Mouse (Mus musculus): ENCODE results near the gene Nobox. TPM values are rescaled to one million over a fixed set of nuclear protein-coding genes. Genes with fewer than 3 reads are reported as not detected.
A peak's percentile ranks its signal among the peaks of the same experiment; 100 is the strongest.

Gene Nobox
- polyA plus RNA-seq, 1 experiment: not detected

DNA sequence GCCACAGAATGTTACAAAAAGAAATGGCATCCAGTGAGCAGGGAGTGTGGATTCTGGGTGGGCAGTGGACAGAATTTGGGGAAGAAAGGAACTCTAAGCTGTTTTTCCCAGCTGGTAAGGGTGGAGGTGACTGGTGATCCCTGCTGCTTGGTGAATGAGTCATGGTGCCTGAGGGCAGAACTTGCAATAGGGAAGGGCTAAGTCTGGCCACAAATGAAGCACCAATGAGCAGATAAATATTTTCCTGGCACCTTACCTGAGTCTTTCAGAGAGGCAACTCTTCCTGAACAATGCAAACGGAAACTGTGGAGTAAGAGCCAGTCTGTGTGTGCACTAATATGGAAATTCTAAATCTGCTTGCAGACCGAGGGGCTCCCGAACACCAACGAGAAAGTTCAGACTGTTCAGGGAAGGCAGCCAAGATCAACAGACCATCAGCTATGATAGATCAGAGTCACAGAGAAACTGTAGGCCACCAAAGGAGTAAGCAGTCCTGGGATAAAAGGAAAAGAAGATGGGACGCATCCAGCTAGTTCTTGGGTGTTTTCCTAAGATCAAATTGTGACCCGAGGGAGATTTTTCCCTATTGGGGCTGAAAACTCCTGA lies 16.8 kb downstream of the Nobox start:
- TF ChIP-seq CEBPB (IDR thresholded peaks at IDR 0.05; ENCODE audit: insufficient read depth, poor library complexity, severe bottlenecking): 0 out of 2 replicates have a peak, but pooled peaks have one; percentile 49
- no peak for TF ChIP-seq POLR2A (IDR thresholded peaks at IDR 0.05; ENCODE audit: insufficient read length, low read depth)

DNA sequence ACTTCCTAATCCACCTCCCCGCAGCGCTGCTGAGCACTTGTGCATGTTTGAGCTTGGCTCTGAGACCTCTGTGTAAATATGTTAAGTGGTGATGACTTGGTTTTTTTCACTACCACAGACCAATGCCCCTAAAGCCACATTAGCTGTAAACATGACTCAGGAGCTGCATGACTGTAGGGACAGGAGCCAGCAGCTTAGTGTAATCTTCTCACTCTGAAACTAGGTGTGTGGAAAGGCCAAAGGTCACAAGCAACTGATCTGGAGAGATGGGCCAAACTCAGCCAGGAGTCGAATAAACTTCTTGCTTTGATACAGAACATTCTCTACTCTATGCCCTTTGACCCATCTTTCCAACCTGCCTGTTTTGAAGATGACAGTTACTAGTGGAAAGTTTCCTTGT lies 17.3 kb downstream of the Nobox start:
- Histone ChIP-seq H3K79me2 (ENCODE audit: control insufficient read depth, insufficient read depth) (no peaks in the 10 kb centered on the region), H3K4me3 (no peak overlapping the region), H3K36me3 (ENCODE audit: control insufficient read depth, insufficient read depth) (peaks cover 20% of the 10 kb centered on the region), H3ac (ENCODE audit: control insufficient read depth, insufficient read length) (no peak overlapping the region), H3K27me3 (ENCODE audit: control insufficient read depth, insufficient read depth, insufficient read length) (no peaks in the 10 kb centered on the region), H3K4me2 (ENCODE audit: low read depth) (peak overlapping the region; percentile 80)
- TF ChIP-seq MYOG (IDR thresholded peaks at IDR 0.05; ENCODE audit: control insufficient read depth in 1 of 3, insufficient read depth in 1 of 3, insufficient read length in 2 of 3, low read depth in 2 of 3) (no peak), USF1 (IDR thresholded peaks at IDR 0.05; ENCODE audit: low read depth) (no peak), E2F4 (IDR thresholded peaks at IDR 0.05; ENCODE audit: insufficient read depth) (no peak), MAX (IDR thresholded peaks at IDR 0.05; ENCODE audit: low read depth) (no peak), REST (IDR thresholded peaks at IDR 0.05; ENCODE audit: insufficient read depth, insufficient read length) (no peak), SRF (IDR thresholded peaks at IDR 0.05; ENCODE audit: control insufficient read depth, insufficient read length, low read depth) (no peak), TCF3 (IDR thresholded peaks at IDR 0.05; ENCODE audit: insufficient read length, low read depth) (no peak), POLR2AphosphoS2 (IDR thresholded peaks at IDR 0.05; ENCODE audit: insufficient read length, low read depth) (no peak), POLR2A (IDR thresholded peaks at IDR 0.05; ENCODE audit: insufficient read length, low read depth) (no peak), MYOD1 (IDR thresholded peaks at IDR 0.05; ENCODE audit: control insufficient read depth in 1 of 3, insufficient read length in 2 of 3, low read depth in 2 of 3) (no peak), CEBPB (IDR thresholded peaks at IDR 0.05; ENCODE audit: insufficient read depth, poor library complexity, severe bottlenecking) (no peak), TCF12 (IDR thresholded peaks at IDR 0.05; ENCODE audit: insufficient read depth, poor library complexity, severe bottlenecking) (no peak)

More for the DNA sequence above, 16.8 kb downstream of the Nobox start:
- Histone ChIP-seq H3K36me3 (ENCODE audit: control insufficient read depth, insufficient read depth) (peaks cover 15% of the 10 kb centered on the region), H3K27me3 (ENCODE audit: control insufficient read depth, insufficient read depth, insufficient read length) (no peaks in the 10 kb centered on the region), H3ac (ENCODE audit: control insufficient read depth, insufficient read length) (no peak overlapping the region), H3K4me2 (ENCODE audit: low read depth) (peak overlapping the region; percentile 80), H3K79me2 (ENCODE audit: control insufficient read depth, insufficient read depth) (no peaks in the 10 kb centered on the region), H3K4me3 (no peak overlapping the region)

DNA sequence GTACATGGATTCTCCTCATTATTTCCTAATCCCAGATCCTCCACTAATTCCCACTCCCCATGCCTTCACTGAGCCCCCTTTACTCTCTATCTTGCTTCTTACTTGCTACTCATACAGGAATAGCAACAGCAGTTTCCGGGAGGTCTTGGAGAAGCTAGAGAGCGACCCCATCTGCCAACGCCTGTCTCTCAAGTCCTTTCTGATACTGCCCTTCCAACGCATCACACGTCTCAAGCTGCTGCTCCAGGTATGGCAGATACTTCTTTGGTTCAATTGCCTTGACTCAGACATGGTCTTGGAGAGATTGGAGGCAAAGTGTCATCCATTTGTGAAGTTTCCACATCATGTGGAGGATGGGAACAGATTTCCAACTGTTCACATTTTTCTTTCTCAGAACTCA lies 28.9 kb downstream of the Nobox start:
- H3ac ChIP-seq (ENCODE audit: control insufficient read depth, insufficient read length): no peak overlapping the region
- peaks cover 42% of the 10 kb centered on the region for H3K36me3 ChIP-seq (ENCODE audit: control insufficient read depth, insufficient read depth)
- H3K27me3 ChIP-seq (ENCODE audit: control insufficient read depth, insufficient read depth, insufficient read length): no peaks in the 10 kb centered on the region
- no peak for TF ChIP-seq MYOG (IDR thresholded peaks at IDR 0.05; ENCODE audit: control insufficient read depth in 1 of 3, insufficient read depth in 1 of 3, insufficient read length in 2 of 3, low read depth in 2 of 3)
- no peak for TF ChIP-seq TCF12 (IDR thresholded peaks at IDR 0.05; ENCODE audit: insufficient read depth, poor library complexity, severe bottlenecking)
- no peak overlapping the region for H3K4me2 ChIP-seq (ENCODE audit: low read depth)
- no peaks in the 10 kb centered on the region for H3K79me2 ChIP-seq (ENCODE audit: control insufficient read depth, insufficient read depth)
- no peak overlapping the region for H3K4me3 ChIP-seq

DNA sequence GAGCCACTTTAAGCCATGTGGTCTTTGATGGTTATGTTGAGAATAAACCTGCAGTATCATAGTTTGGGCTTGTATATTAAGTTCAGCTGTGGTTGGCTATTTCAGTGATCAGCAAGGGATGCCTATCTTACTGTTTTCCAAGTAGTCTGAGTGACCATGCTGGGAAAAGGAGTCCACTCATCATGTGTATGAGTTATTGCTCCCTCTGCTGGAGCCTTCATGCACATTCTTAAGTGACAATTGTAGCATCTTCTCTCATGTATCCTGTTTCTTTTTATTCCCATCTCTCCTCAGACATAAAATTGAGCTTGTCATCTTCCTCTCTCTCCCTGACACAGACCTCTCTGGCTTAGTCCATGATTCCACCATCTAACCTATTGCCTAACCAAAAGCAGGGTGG lies 31.1 kb downstream of the Nobox start:
- no peak overlapping the region for H3K4me2 ChIP-seq (ENCODE audit: low read depth)
- no peaks in the 10 kb centered on the region for H3K27me3 ChIP-seq (ENCODE audit: control insufficient read depth, insufficient read depth, insufficient read length)
- peaks cover 27% of the 10 kb centered on the region for H3K36me3 ChIP-seq (ENCODE audit: control insufficient read depth, insufficient read depth)
- no peak overlapping the region for H3K4me3 ChIP-seq
- no peak for TF ChIP-seq TCF12 (IDR thresholded peaks at IDR 0.05; ENCODE audit: insufficient read depth, poor library complexity, severe bottlenecking)
- TF ChIP-seq POLR2A (IDR thresholded peaks at IDR 0.05; ENCODE audit: insufficient read length, low read depth): no peak
- TF ChIP-seq SRF (IDR thresholded peaks at IDR 0.05; ENCODE audit: control insufficient read depth, insufficient read length, low read depth): no peak
- TF ChIP-seq MYOG (IDR thresholded peaks at IDR 0.05; ENCODE audit: control insufficient read depth in 1 of 3, insufficient read depth in 1 of 3, insufficient read length in 2 of 3, low read depth in 2 of 3): no peak
- no peak for TF ChIP-seq USF1 (IDR thresholded peaks at IDR 0.05; ENCODE audit: low read depth)
- TF ChIP-seq TCF3 (IDR thresholded peaks at IDR 0.05; ENCODE audit: insufficient read length, low read depth): no peak
- TF ChIP-seq REST (IDR thresholded peaks at IDR 0.05; ENCODE audit: insufficient read depth, insufficient read length): no peak
- no peak for TF ChIP-seq MYOD1 (IDR thresholded peaks at IDR 0.05; ENCODE audit: control insufficient read depth in 1 of 3, insufficient read length in 2 of 3, low read depth in 2 of 3)
- no peak for TF ChIP-seq CEBPB (IDR thresholded peaks at IDR 0.05; ENCODE audit: insufficient read depth, poor library complexity, severe bottlenecking)
- TF ChIP-seq E2F4 (IDR thresholded peaks at IDR 0.05; ENCODE audit: insufficient read depth): no peak
- no peak for TF ChIP-seq POLR2AphosphoS2 (IDR thresholded peaks at IDR 0.05; ENCODE audit: insufficient read length, low read depth)
- no peak for TF ChIP-seq MAX (IDR thresholded peaks at IDR 0.05; ENCODE audit: low read depth)
- no peak overlapping the region for H3ac ChIP-seq (ENCODE audit: control insufficient read depth, insufficient read length)
- H3K79me2 ChIP-seq (ENCODE audit: control insufficient read depth, insufficient read depth): no peaks in the 10 kb centered on the region

DNA sequence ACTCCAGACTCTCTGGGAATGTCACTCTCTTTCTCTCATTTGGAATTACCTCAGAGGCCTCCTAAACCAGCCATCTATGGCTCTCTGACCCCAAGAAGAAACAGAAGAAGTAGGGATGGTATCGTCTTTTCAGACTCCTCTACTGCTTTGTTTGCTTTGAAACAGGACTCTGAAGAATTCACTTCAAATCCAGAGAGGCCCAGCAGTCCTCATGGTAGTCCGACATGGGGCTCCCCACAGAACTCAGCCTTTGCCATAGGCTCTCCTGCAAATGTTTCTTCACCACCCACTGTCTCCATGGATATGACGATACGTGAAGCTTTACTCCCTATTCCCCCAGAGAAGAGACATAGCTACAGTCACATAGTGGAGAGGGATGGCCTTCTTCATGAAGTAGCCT lies 35.2 kb downstream of the Nobox start:
- Histone ChIP-seq H3K79me2 (ENCODE audit: control insufficient read depth, insufficient read depth) (no peaks in the 10 kb centered on the region), H3K36me3 (ENCODE audit: control insufficient read depth, insufficient read depth) (peaks cover 23% of the 10 kb centered on the region)
- TF ChIP-seq MAX (IDR thresholded peaks at IDR 0.05; ENCODE audit: low read depth) (no peak), MYOG (IDR thresholded peaks at IDR 0.05; ENCODE audit: control insufficient read depth in 1 of 3, insufficient read depth in 1 of 3, insufficient read length in 2 of 3, low read depth in 2 of 3) (no peak), SRF (IDR thresholded peaks at IDR 0.05; ENCODE audit: control insufficient read depth, insufficient read length, low read depth) (no peak), MYOD1 (IDR thresholded peaks at IDR 0.05; ENCODE audit: control insufficient read depth in 1 of 3, insufficient read length in 2 of 3, low read depth in 2 of 3) (no peak), REST (IDR thresholded peaks at IDR 0.05; ENCODE audit: insufficient read depth, insufficient read length) (no peak), E2F4 (IDR thresholded peaks at IDR 0.05; ENCODE audit: insufficient read depth) (no peak), POLR2AphosphoS2 (IDR thresholded peaks at IDR 0.05; ENCODE audit: insufficient read length, low read depth) (no peak), TCF12 (IDR thresholded peaks at IDR 0.05; ENCODE audit: insufficient read depth, poor library complexity, severe bottlenecking) (no peak), TCF3 (IDR thresholded peaks at IDR 0.05; ENCODE audit: insufficient read length, low read depth) (no peak), USF1 (IDR thresholded peaks at IDR 0.05; ENCODE audit: low read depth) (no peak), POLR2A (IDR thresholded peaks at IDR 0.05; ENCODE audit: insufficient read length, low read depth) (no peak)

More for the DNA sequence above, 35.2 kb downstream of the Nobox start:
- no peaks in the 10 kb centered on the region for H3K27me3 ChIP-seq (ENCODE audit: control insufficient read depth, insufficient read depth, insufficient read length)
- H3K4me2 ChIP-seq (ENCODE audit: low read depth): no peak overlapping the region
- H3K4me3 ChIP-seq: no peak overlapping the region
- H3ac ChIP-seq (ENCODE audit: control insufficient read depth, insufficient read length): no peak overlapping the region

Measured in myocyte (in vitro differentiated cells).